Mouse (Mus musculus): Measurements from ENCODE around the gene Ccdc36.
A peak's percentile ranks its signal among the peaks of the same experiment; 100 is the strongest.

DNA sequence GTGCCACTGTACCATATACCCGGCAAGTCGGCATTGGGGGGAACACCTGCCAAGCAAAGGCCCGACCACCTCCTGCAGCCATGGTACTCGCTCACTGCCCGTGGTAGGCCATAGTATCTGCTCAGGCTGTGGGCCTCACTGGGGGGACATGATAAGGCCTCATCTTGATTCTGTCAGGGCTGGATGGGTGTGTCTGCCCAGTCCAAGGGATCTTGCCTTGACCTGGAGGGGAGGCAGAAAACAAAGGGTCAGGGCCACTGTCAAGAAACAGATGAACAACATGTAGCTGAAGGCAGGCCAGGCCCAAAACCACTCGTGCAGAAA is 22.8 kb upstream of the Ccdc36 start:
- TF ChIP-seq HCFC1 (IDR thresholded peaks at IDR 0.05; ENCODE audit: low read depth, low read length): peak; percentile 59
- TF ChIP-seq EP300 (IDR thresholded peaks at IDR 0.05; ENCODE audit: low read depth in 1 of 2, low read length in 2 of 2): peak in 1 of 2 experiments; percentile 31; a peak in 1 of 4 replicates
- TF ChIP-seq POLR2AphosphoS5 (IDR thresholded peaks at IDR 0.05; ENCODE audit: borderline replicate concordance, low read depth, low read length): no peak
- no peak for TF ChIP-seq JUND (IDR thresholded peaks at IDR 0.05; ENCODE audit: low read depth, low read length)
- TF ChIP-seq RAD21 (IDR thresholded peaks at IDR 0.05; ENCODE audit: low read depth, low read length): no peak
